Mouse (Mus musculus): ENCODE measurements around the gene Vgll1. TPM values are rescaled to one million over a fixed set of nuclear protein-coding genes. Genes with fewer than 3 reads are reported as not detected.

Gene Vgll1
- polyA plus RNA-seq, 1 experiment = not detected

Other genes starting within 250 kb of the Vgll1 start
- gene Adgrg4, start 217.9 kb upstream of the Vgll1 start, polyA plus RNA-seq (2012; ENCODE audit: insufficient read depth, insufficient read length, missing spikeins) = not detected in 2 replicates
- gene Brs3, start 45.0 kb upstream of the Vgll1 start, polyA plus RNA-seq (2012; ENCODE audit: insufficient read depth, insufficient read length, missing spikeins) = not detected in 2 replicates
- gene Htatsf1, start 34.5 kb upstream of the Vgll1 start, polyA plus RNA-seq (2012; ENCODE audit: insufficient read depth, insufficient read length, missing spikeins) = 37.3 and 38.0 TPM in 2 replicates
- not detected in 2 replicates for gene Cd40lg, start 124.0 kb downstream of the Vgll1 start, polyA plus RNA-seq (2012; ENCODE audit: insufficient read depth, insufficient read length, missing spikeins)